Mouse (Mus musculus) thymus, adult 18-20 months (tissue): ENCODE data around the gene Ninj1.

ENCODE experiments used
- DNase-seq, 2 experiments: peaks; one replicate each; pipeline ENCODE4 v3.0.0; 2022; ENCODE audit warnings: mixed read lengths in 2 of 2

The Ninj1 gene

DNA sequence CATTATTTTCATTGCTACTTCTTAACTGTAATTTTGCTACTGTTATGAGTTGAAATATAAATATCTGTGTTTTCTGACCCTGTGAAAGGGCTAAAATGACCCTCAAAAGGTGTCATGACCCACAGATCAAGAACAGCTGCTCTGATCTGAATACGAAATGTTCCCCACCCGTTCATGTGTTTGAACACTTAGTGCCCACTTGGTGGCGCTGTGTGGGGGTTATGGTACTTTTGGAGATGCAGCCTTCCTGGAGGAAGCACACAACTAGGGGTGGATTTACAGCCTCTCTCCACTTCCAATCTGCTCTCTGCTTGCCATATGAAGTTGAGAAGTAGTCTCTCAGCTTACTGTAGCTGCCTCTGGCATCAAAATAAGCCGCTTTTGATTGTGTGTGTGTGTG is 47.4 kb downstream of the Ninj1 start:
- no peak for DNase-seq

DNA sequence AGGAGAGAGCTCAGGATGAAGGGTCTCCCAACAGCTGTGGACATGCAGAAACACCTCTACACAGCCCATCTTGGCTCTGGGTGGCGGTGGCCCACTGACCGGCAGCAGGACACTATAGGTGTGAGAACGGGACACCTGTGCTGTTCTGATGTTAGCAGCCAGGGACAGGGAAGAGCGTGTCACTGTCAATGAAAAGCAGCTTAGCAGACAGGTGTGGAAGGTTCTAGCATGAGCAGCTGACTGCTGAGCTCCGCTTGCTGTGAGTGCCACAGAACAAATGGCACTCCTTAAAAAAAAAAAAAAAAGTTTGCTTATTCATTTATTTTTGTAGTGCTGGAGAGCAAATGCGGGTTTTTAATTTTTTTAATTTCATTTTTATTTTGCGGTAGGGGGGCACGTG is 50.3 kb downstream of the Ninj1 start:
- DNase-seq = no peak

DNA sequence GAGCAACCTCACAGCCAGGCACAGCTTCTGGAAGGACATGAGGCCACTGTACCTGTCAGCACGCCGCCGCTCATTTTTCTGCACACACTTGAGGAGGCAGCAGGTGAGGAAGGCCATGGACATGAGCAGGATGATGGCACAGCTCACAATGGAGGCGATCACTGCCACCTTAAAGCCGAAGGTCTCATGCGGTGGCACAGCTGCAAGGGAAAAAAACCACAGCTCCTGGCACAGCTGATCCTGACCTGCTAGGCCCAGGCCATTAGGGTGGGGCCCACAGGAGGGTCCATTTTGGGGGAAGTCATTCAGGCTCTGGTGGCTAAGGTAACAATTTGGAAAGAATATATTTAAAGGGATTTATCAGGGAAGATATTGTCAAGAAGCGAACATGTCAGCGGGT is 51.5 kb downstream of the Ninj1 start:
- DNase-seq = no peak

DNA sequence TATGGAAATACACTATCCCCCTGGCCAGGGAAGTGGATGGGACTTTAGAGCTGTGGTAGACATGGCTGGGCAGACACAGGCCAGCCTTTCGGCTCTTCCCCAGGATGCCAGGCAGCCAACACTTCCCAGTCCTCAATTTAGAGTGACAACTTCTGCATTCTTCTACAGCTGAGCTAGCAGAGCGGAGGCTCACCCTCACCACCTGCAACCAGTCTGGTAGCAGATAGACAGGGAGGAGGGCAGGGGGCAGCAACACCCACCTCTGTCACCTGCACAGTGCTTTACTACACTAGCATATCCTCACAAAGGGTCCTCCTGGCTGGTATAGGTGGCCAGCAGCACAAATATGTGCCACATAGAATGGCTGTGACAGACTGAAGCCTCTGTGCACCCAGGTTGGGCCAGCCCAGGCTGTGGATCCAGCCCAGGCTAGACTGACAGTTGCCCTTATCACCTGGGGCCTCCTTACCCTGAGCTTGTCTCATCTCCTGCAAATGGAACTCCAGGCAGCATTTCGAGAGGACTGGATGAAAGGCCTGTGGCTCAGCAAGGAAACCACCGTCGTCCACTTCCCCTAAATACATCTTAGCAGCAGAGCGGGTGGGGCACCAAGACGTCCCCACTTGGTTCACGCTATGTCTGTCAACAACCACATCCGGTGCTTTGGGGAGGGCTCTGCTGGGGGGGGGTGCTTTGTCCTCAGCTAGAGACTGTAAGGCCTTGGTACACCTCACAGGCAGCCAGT is 55.2 kb downstream of the Ninj1 start:
- peak; percentile 73 to 88 for DNase-seq

DNA sequence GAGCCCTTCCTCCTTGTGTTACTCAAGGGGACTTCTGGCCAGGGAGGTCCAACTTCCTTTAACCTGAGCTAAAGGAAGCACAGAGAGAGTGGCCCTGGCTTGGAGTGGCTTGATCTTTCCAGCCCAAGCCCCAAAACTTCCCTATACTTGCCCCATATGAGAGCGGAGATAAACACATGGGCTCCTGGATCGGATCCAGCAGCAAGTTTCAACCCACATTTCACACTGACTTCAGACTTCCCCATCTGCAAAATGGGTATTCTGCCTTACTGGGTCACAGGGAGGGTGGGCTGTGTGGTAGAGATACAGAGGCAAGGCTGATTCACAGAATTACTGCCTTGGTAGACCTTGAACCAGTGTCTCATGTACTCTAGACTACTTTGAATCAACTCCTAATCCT is 56.2 kb downstream of the Ninj1 start:
- no peak for DNase-seq

DNA sequence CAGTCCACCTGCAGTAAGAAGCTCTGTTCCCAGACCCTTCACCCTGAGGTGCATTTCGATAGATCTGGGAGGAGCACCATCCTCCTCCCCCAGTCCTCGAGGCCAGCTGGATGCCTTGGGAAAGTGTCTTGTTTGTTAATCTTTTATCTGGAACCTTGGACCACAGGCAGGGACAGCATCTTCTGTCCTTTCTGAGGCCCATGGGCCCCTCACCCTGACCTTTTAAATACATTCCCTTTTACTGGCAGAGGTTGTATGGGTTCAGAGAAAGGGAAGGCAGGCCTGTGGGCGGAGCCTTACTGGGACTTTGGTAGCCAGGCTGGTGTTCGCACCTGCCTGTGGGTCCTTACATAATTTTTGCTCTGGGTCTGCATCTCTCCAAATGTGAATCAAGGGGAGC is 58.0 kb downstream of the Ninj1 start:
- no peak for DNase-seq
